Comparison of ENCODE assay signal across 8 mouse cellular contexts in genomic region chr2:32437612-32438166, GRCm38 (mm10). TPM values are rescaled to one million over a fixed set of nuclear protein-coding genes. Genes with fewer than 3 reads are reported as not detected.
A peak's percentile ranks its signal among the peaks of the same experiment; 100 is the strongest.
DNase-seq lines count a peak whose midpoint lies in the region; ATAC-seq and TF ChIP-seq lines count a peak whose summit lies in the region.

No protein-coding gene starts in this region.

- peaks cover 34% of the 10 kb centered on the region for H3K4me1 ChIP-seq in embryonic facial prominence, embryonic 15.5 days
- 0 out of 2 replicates have a peak, but pooled peaks cover 7% of the 10 kb centered on the region for H3K4me1 ChIP-seq in hindbrain, embryonic 14.5 days (replicated peaks; ENCODE audit: control insufficient read depth, insufficient read depth, low read length)
- no peaks in the 10 kb centered on the region for H3K4me1 ChIP-seq in midbrain, postnatal 0 days (ENCODE audit: insufficient read depth, low read length)

- H3K9ac ChIP-seq in embryonic facial prominence, embryonic 15.5 days: no peak overlapping the region
- H3K9ac ChIP-seq in hindbrain, embryonic 14.5 days: no peak overlapping the region
- no peak overlapping the region for H3K9ac ChIP-seq in midbrain, postnatal 0 days (replicated peaks; ENCODE audit: low read length, poor library complexity, severe bottlenecking)

- no peak overlapping the region for H3K4me2 ChIP-seq in embryonic facial prominence, embryonic 15.5 days (replicated peaks)
- H3K4me2 ChIP-seq in hindbrain, embryonic 14.5 days (replicated peaks): no peak overlapping the region
- no peak overlapping the region for H3K4me2 ChIP-seq in midbrain, postnatal 0 days (ENCODE audit: low read depth, low read length, poor library complexity, severe bottlenecking)

- no peaks in the 10 kb centered on the region for H3K36me3 ChIP-seq in embryonic facial prominence, embryonic 15.5 days
- H3K36me3 ChIP-seq in hindbrain, embryonic 14.5 days (replicated peaks; ENCODE audit: control insufficient read depth, insufficient read depth): no peaks in the 10 kb centered on the region
- no peaks in the 10 kb centered on the region for H3K36me3 ChIP-seq in midbrain, postnatal 0 days (ENCODE audit: insufficient read depth, low read length)

- H3K27ac ChIP-seq in left cerebral cortex, adult 2 months: 0 out of 2 replicates have a peak overlapping the region, but pooled peaks have one; percentile 12
- peak overlapping the region; percentile 36 for H3K27ac ChIP-seq in embryonic facial prominence, embryonic 15.5 days (replicated peaks)
- H3K27ac ChIP-seq in hindbrain, embryonic 14.5 days: peak overlapping the region; percentile 51; the same call in 1 of the 2 replicates
- peak overlapping the region; percentile 58 for H3K27ac ChIP-seq in midbrain, postnatal 0 days (ENCODE audit: low read depth, low read length)

- no peak for ATAC-seq in embryonic facial prominence, embryonic 15.5 days (ENCODE audit: insufficient number of reproducible peaks, low FRiP score, low TSS enrichment, low read depth)
- no peak for ATAC-seq in hindbrain, embryonic 14.5 days (ENCODE audit: low FRiP score)
- no peak for ATAC-seq in midbrain, postnatal 0 days (ENCODE audit: low FRiP score)

- no peak for DNase-seq in left cerebral cortex, adult 2 months (ENCODE audit: extremely low spot score in 1 of 2, low spot score in 2 of 2)
- no peak for DNase-seq in left cerebral cortex, postnatal 4 days
- no peak for DNase-seq in hindbrain, embryonic 14.5 days (ENCODE audit: low spot score)
- no peak for DNase-seq in midbrain, postnatal 0 days (ENCODE audit: low spot score)
- no peak for DNase-seq in left cerebral cortex, postnatal 10 days (ENCODE audit: extremely low spot score in 1 of 2, low spot score in 2 of 2)
- DNase-seq in lung, postnatal 25 days (ENCODE audit: low spot score): no peak
- no peak for DNase-seq in left cerebral cortex, adult 11 months (ENCODE audit: low spot score)

- no peak overlapping the region for H3K4me3 ChIP-seq in left cerebral cortex, adult 2 months
- no peak overlapping the region for H3K4me3 ChIP-seq in embryonic facial prominence, embryonic 15.5 days (replicated peaks)
- no peak overlapping the region for H3K4me3 ChIP-seq in hindbrain, embryonic 14.5 days (replicated peaks; ENCODE audit: low read length)
- no peak overlapping the region for H3K4me3 ChIP-seq in midbrain, postnatal 0 days (ENCODE audit: low read depth, low read length)

- no peaks in the 10 kb centered on the region for H3K27me3 ChIP-seq in embryonic facial prominence, embryonic 15.5 days
- H3K27me3 ChIP-seq in hindbrain, embryonic 14.5 days (ENCODE audit: control insufficient read depth, insufficient read depth, low read length): no peaks in the 10 kb centered on the region
- no peaks in the 10 kb centered on the region for H3K27me3 ChIP-seq in midbrain, postnatal 0 days (ENCODE audit: insufficient read depth, low read length)

- 58% methylated on average over 2 of the region's 2 CpGs for WGBS in embryonic facial prominence, embryonic 15.5 days
- 52% methylated on average over 2 of the region's 2 CpGs for WGBS in hindbrain, embryonic 14.5 days
- 64% methylated on average over 2 of the region's 2 CpGs for WGBS in midbrain, postnatal 0 days

- TF ChIP-seq CTCF in left cerebral cortex, adult 2 months (IDR thresholded peaks at IDR 0.05): no peak
- no peak for TF ChIP-seq CTCF in midbrain, postnatal 0 days (IDR thresholded peaks at IDR 0.05)

- H3K9me3 ChIP-seq in embryonic facial prominence, embryonic 15.5 days (replicated peaks): no peaks in the 10 kb centered on the region
- H3K9me3 ChIP-seq in hindbrain, embryonic 14.5 days (ENCODE audit: control insufficient read depth, low read length): no peaks in the 10 kb centered on the region
- no peaks in the 10 kb centered on the region for H3K9me3 ChIP-seq in midbrain, postnatal 0 days (ENCODE audit: low read length)

- intact Hi-C loops in left cerebral cortex, adult 2 months (cut with DNase I): no loop called here
- intact Hi-C loops in left cerebral cortex, postnatal 4 days (cut with DNase I): no loop called here
- intact Hi-C loops in left cerebral cortex, postnatal 10 days (cut with DNase I): no loop called here

RNA-seq across cellular contexts. Expression of gene Naif1, which starts 12.6 kb away (rescaled TPM):
- 1 to 10 TPM; 3.3 to 3.7 TPM for total RNA-seq in left cerebral cortex, adult 2 months (2021)
- 1 to 10 TPM; 3.1 to 4.0 TPM for total RNA-seq in left cerebral cortex, postnatal 4 days (2021)
- polyA plus RNA-seq in embryonic facial prominence, embryonic 15.5 days (2015; fragmentation: Nextera tagmentation; extraction: Ambion mirVana): 6.2 and 6.5 TPM in 2 replicates
- 5.3 TPM in 2 replicates for polyA plus RNA-seq in hindbrain, embryonic 14.5 days (2014; fragmentation: Nextera tagmentation; extraction: Ambion mirVana)
- total RNA-seq in midbrain, postnatal 0 days (2014; rRNA removed): 2.4 and 3.2 TPM in 2 replicates
- 3.0 and 3.2 TPM in 2 replicates for polyA plus RNA-seq in midbrain, postnatal 0 days (2015; fragmentation: Nextera tagmentation; extraction: Ambion mirVana)
- total RNA-seq in left cerebral cortex, postnatal 10 days (2021): 1 to 10 TPM; 3.3 to 3.7 TPM

RNA-seq across cellular contexts. Expression of gene Slc25a25, which starts 13.6 kb away (rescaled TPM):
- 10 to 100 TPM; 65.2 to 79.1 TPM for total RNA-seq in left cerebral cortex, adult 2 months (2021)
- total RNA-seq in left cerebral cortex, postnatal 4 days (2021): 10 to 100 TPM; 47.9 to 50.8 TPM
- 20.8 and 22.1 TPM in 2 replicates for polyA plus RNA-seq in embryonic facial prominence, embryonic 15.5 days (2015; fragmentation: Nextera tagmentation; extraction: Ambion mirVana)
- polyA plus RNA-seq in hindbrain, embryonic 14.5 days (2014; fragmentation: Nextera tagmentation; extraction: Ambion mirVana): 39.2 and 42.9 TPM in 2 replicates
- 60.6 and 69.2 TPM in 2 replicates for total RNA-seq in midbrain, postnatal 0 days (2014; rRNA removed)
- 52.0 and 53.4 TPM in 2 replicates for polyA plus RNA-seq in midbrain, postnatal 0 days (2015; fragmentation: Nextera tagmentation; extraction: Ambion mirVana)
- 10 to 100 TPM; 48.9 to 51.3 TPM for total RNA-seq in left cerebral cortex, postnatal 10 days (2021)

RNA-seq across cellular contexts. Expression of gene Ptges2, which starts 42.0 kb away (rescaled TPM):
- total RNA-seq in left cerebral cortex, adult 2 months (2021): 10 to 100 TPM; 47.2 to 47.8 TPM
- total RNA-seq in left cerebral cortex, postnatal 4 days (2021): 10 to 100 TPM; 44.9 to 48.1 TPM
- 28.3 and 29.8 TPM in 2 replicates for polyA plus RNA-seq in embryonic facial prominence, embryonic 15.5 days (2015; fragmentation: Nextera tagmentation; extraction: Ambion mirVana)
- polyA plus RNA-seq in hindbrain, embryonic 14.5 days (2014; fragmentation: Nextera tagmentation; extraction: Ambion mirVana): 58.1 and 58.9 TPM in 2 replicates
- 33.3 and 41.1 TPM in 2 replicates for total RNA-seq in midbrain, postnatal 0 days (2014; rRNA removed)
- polyA plus RNA-seq in midbrain, postnatal 0 days (2015; fragmentation: Nextera tagmentation; extraction: Ambion mirVana): 56.2 and 62.3 TPM in 2 replicates
- 10 to 100 TPM; 46.5 to 46.9 TPM for total RNA-seq in left cerebral cortex, postnatal 10 days (2021)

RNA-seq across cellular contexts. Expression of gene Lcn2, which starts 49.6 kb away (rescaled TPM):
- total RNA-seq in left cerebral cortex, adult 2 months (2021): 10 to 100 TPM in 1 of 2 experiments, under 1 TPM in 1; 0.44 to 19.4 TPM
- 1 to 10 TPM; 1.9 TPM for total RNA-seq in left cerebral cortex, postnatal 4 days (2021)
- 5.6 and 6.5 TPM in 2 replicates for polyA plus RNA-seq in embryonic facial prominence, embryonic 15.5 days (2015; fragmentation: Nextera tagmentation; extraction: Ambion mirVana)
- polyA plus RNA-seq in hindbrain, embryonic 14.5 days (2014; fragmentation: Nextera tagmentation; extraction: Ambion mirVana): 0.78 and 1.3 TPM in 2 replicates
- total RNA-seq in midbrain, postnatal 0 days (2014; rRNA removed): 0.57 TPM in 1 of 2 replicates, not detected in the other
- polyA plus RNA-seq in midbrain, postnatal 0 days (2015; fragmentation: Nextera tagmentation; extraction: Ambion mirVana): 0.35 and 0.44 TPM in 2 replicates
- 1 to 10 TPM; 1.7 to 3.4 TPM for total RNA-seq in left cerebral cortex, postnatal 10 days (2021)

RNA-seq across cellular contexts. Expression of gene 1110008P14Rik, which starts 56.0 kb away (rescaled TPM):
- 100 to 1,000 TPM; 341 to 349 TPM for total RNA-seq in left cerebral cortex, adult 2 months (2021)
- total RNA-seq in left cerebral cortex, postnatal 4 days (2021): 100 to 1,000 TPM; 101 to 110 TPM
- 71.6 and 71.9 TPM in 2 replicates for polyA plus RNA-seq in embryonic facial prominence, embryonic 15.5 days (2015; fragmentation: Nextera tagmentation; extraction: Ambion mirVana)
- polyA plus RNA-seq in hindbrain, embryonic 14.5 days (2014; fragmentation: Nextera tagmentation; extraction: Ambion mirVana): 170 and 175 TPM in 2 replicates
- 336 and 450 TPM in 2 replicates for total RNA-seq in midbrain, postnatal 0 days (2014; rRNA removed)
- polyA plus RNA-seq in midbrain, postnatal 0 days (2015; fragmentation: Nextera tagmentation; extraction: Ambion mirVana): 198 and 224 TPM in 2 replicates
- 100 to 1,000 TPM; 168 to 176 TPM for total RNA-seq in left cerebral cortex, postnatal 10 days (2021)
